Mouse (Mus musculus) erythroblast, embryonic 14.5 days (primary cell): Measurements from ENCODE around the gene Ints12.

Experiments
- GATA1 ChIP-seq: IDR thresholded peaks from 2 replicates; pipeline ENCODE4 v1.6.1; 2012; ENCODE audit warnings: low read length, inconsistent platforms, mixed read lengths
- TAL1 ChIP-seq: IDR thresholded peaks from 3 replicates; pipeline ENCODE4 v1.6.1; 2012; ENCODE audit warnings: low read length, inconsistent platforms, mixed read lengths

DNA sequence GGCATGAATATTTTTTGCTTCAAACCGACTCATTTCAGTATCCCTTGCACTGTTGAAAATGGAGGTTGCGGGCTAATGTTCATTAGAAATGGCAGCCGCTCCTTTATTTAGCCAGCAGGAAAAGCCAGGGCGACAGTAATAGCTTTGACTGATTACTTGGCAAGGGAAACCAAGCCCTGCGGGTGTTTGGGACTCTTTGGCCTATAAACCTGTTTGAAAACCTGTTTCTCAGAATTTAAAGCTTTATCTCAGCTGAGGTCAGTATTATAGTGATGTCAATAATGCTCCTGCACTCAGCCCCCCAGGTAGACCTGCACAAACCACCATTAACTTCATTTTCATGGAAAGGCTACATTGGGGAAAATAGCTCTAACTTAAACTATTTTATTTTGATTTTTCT is 66.6 kb downstream of the Ints12 start:
- TF ChIP-seq GATA1 (no peak), TAL1 (no peak)
